Mouse (Mus musculus) neural tube, embryonic 14.5 days (tissue): ENCODE results near the gene Gm20388. TPM values are rescaled to one million over a fixed set of nuclear protein-coding genes. Genes with fewer than 3 reads are reported as not detected.

Experiments
- ATAC-seq: fragments of 200-750 bp; cut with Nextera tagmentation; 2 replicates; pipeline ENCODE4 v1.8.0; 2017; ENCODE audit warnings: low read depth, mild to moderate bottlenecking, moderate TSS enrichment, moderate library complexity
- H3K27ac ChIP-seq: fragments of 300-500 bp; sonication (generic); 2 replicates; pipeline ENCODE4 v1.5.1; 2014; ENCODE audit warnings: low read depth, mild to moderate bottlenecking, control low read depth, low read length, moderate library complexity, mixed read lengths
- H3K27me3 ChIP-seq: fragments of 300-500 bp; sonication (generic); 2 replicates; pipeline ENCODE4 v1.6.1; 2014; ENCODE audit warnings: low read length; ENCODE audit not compliant: control insufficient read depth, insufficient read depth
- H3K36me3 ChIP-seq: fragments of 300-500 bp; sonication (generic); 2 replicates; pipeline ENCODE4 v1.6.1; 2014; ENCODE audit warnings: low read length, mixed read lengths; ENCODE audit not compliant: control insufficient read depth, insufficient read depth
- H3K4me1 ChIP-seq: fragments of 300-500 bp; sonication (generic); 2 replicates; pipeline ENCODE4 v1.6.1; 2014; ENCODE audit warnings: low read length; ENCODE audit not compliant: control insufficient read depth, insufficient read depth
- H3K4me2 ChIP-seq: fragments of 300-500 bp; sonication (generic); 2 replicates; pipeline ENCODE4 v1.6.1; 2014; ENCODE audit warnings: mild to moderate bottlenecking, low read depth, low read length, control low read depth
- H3K4me3 ChIP-seq: fragments of 300-500 bp; sonication (generic); 2 replicates; pipeline ENCODE4 v1.5.1; 2014; ENCODE audit warnings: low read depth, low read length, control low read depth, mixed read lengths
- H3K9ac ChIP-seq: fragments of 300-500 bp; sonication (generic); replicated peaks from 2 replicates; pipeline ENCODE4 v1.6.1; 2014; ENCODE audit warnings: low read depth, mild to moderate bottlenecking, control low read depth, low read length, mixed read lengths
- H3K9me3 ChIP-seq: fragments of 300-500 bp; sonication (generic); 2 replicates; pipeline ENCODE4 v1.6.1; 2016; ENCODE audit warnings: low read length; ENCODE audit not compliant: control insufficient read depth
- WGBS: fragments of 180-500 bp; shearing (Covaris S2); extraction: QIAGEN DNeasy Blood & Tissue Kit; methylation state at CpG from one replicate; pipeline ENCODE4 v1.1.7; 2014; 5-methylcytosine and 5-hydroxymethylcytosine counted together
- polyA plus RNA-seq: library from polyadenylated mRNA; unstranded; fragments of >200 nt; fragmentation: Nextera tagmentation; extraction: Ambion mirVana; gene quantifications from 2 replicates; pipeline ENCODE4 v1.2.1, GENCODE M21; 2014

Gene Gm20388
- polyA plus RNA-seq, 1 experiment from 2014 or later, result 10.3 TPM

GRCm38 (mm10) chr8:121577751-121578675, 1667.4 kb downstream of the Gm20388 start:
- peaks cover 25% of the 10 kb centered on the region for H3K4me1 ChIP-seq
- H3K4me2 ChIP-seq, result peak overlapping the region; percentile 91
- ATAC-seq, result peak; percentile 50
- H3K9ac ChIP-seq, result peak overlapping the region; percentile 87
- H3K9me3 ChIP-seq, result no peaks in the 10 kb centered on the region
- H3K27me3 ChIP-seq, result no peaks in the 10 kb centered on the region
- H3K4me3 ChIP-seq, result peak overlapping the region; percentile 88
- H3K36me3 ChIP-seq, result no peaks in the 10 kb centered on the region
- H3K27ac ChIP-seq, result peak overlapping the region; percentile 72
- 2% methylated on average over 44 of the region's 44 CpGs for whole genome bisulfite sequencing

GRCm38 (mm10) chr8:121578676-121579451, 1668.2 kb downstream of the Gm20388 start, which contains the start of gene Fbxo31:
Gene Fbxo31 (minus strand): TSS chr8:121578806.
- peak within 1 kb of the TSS; percentile 91 for H3K4me2 ChIP-seq
- ATAC-seq, result peak; percentile 94
- peaks cover 25% of the 10 kb centered on the region for H3K4me1 ChIP-seq
- under 1% methylated on average over 62 of the region's 63 CpGs for WGBS
- H3K4me3 ChIP-seq, result peak within 1 kb of the TSS; percentile 88
- no peaks in the 10 kb centered on the region for H3K36me3 ChIP-seq
- peak within 1 kb of the TSS; percentile 72 for H3K27ac ChIP-seq
- peak within 1 kb of the TSS; percentile 87 for H3K9ac ChIP-seq
- no peaks in the 10 kb centered on the region for H3K27me3 ChIP-seq
- no peaks in the 10 kb centered on the region for H3K9me3 ChIP-seq

- H3K4me1 ChIP-seq, result peaks cover 19% of the 10 kb centered on the region
- H3K36me3 ChIP-seq, result no peaks in the 10 kb centered on the region
- H3K9ac ChIP-seq, result no peak overlapping the region
- H3K27me3 ChIP-seq, result no peaks in the 10 kb centered on the region
- H3K4me2 ChIP-seq, result no peak overlapping the region
- no peak overlapping the region for H3K27ac ChIP-seq
- 50% methylated on average over 9 of the region's 9 CpGs for WGBS
- no peak for ATAC-seq
- H3K9me3 ChIP-seq, result no peaks in the 10 kb centered on the region
- no peak overlapping the region for H3K4me3 ChIP-seq
These were observed 1669.8 kb downstream of the Gm20388 start for GRCm38 (mm10) chr8:121580465-121580864.

DNA sequence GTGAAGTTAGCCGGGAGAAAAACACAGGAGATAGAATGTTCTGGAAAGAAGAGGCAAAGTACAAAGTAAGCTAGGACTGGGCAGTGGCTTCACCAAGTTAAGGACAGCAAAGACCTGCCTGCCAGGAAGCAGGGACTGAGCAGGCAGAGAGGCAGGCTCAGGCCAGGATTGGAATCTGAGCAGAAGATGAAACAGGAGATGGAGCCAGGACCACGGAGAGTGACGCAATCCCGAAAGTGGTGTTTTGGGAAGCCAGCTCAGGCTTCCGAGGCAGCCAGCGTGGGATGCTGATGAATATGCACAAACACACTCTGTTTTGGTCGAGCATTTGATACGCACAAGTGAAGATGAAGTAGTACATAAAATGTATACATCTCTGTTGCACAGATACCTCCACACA, 1673.0 kb downstream of the Gm20388 start:
- H3K4me1 ChIP-seq, result no peaks in the 10 kb centered on the region
- H3K9me3 ChIP-seq, result no peaks in the 10 kb centered on the region
- H3K4me2 ChIP-seq, result no peak overlapping the region
- 62% methylated on average over 8 of the region's 8 CpGs for WGBS
- ATAC-seq, result no peak
- no peaks in the 10 kb centered on the region for H3K27me3 ChIP-seq
- H3K4me3 ChIP-seq, result no peak overlapping the region
- H3K27ac ChIP-seq, result no peak overlapping the region
- H3K36me3 ChIP-seq, result no peaks in the 10 kb centered on the region
- H3K9ac ChIP-seq, result no peak overlapping the region

DNA sequence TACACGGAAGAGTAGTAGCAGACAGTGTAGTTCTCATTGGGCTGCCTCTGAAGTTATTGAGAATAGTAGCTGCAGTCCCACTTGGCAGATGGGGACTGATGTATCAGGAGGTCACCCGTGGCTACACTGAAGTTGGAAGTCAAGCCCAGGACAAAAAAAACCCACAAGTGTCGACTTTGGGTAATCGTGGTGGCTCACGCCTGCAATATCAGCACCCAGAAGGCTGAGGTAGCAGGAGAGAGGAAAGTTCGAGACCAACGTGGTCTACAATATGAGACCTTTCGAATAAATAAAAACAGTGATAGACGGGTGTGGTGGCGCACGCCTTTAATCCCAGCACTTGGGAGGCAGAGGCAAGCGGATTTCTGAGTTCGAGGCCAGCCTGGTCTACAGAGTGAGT, 1674.1 kb downstream of the Gm20388 start:
- Histone ChIP-seq H3K27me3 (no peaks in the 10 kb centered on the region), H3K36me3 (no peaks in the 10 kb centered on the region), H3K4me2 (peak overlapping the region; percentile 49), H3K27ac (0 out of 2 replicates have a peak overlapping the region, but pooled peaks have one; percentile 44), H3K9ac (peak overlapping the region; percentile 56; the same call in 1 of the 2 replicates), H3K4me1 (peaks cover 3% of the 10 kb centered on the region; the same call in 1 of the 2 replicates), H3K4me3 (peak overlapping the region; percentile 57), H3K9me3 (no peaks in the 10 kb centered on the region)
- WGBS, result 49% methylated on average over 12 of the region's 13 CpGs
- ATAC-seq, result no peak

- Histone ChIP-seq H3K9ac (peak overlapping the region; percentile 56), H3K36me3 (no peaks in the 10 kb centered on the region), H3K27me3 (no peaks in the 10 kb centered on the region), H3K9me3 (no peaks in the 10 kb centered on the region), H3K4me2 (peak overlapping the region; percentile 50), H3K4me3 (peak overlapping the region; percentile 57), H3K27ac (peak overlapping the region; percentile 44), H3K4me1 (peaks cover 6% of the 10 kb centered on the region; the same call in 1 of the 2 replicates)
- WGBS, result 1% methylated on average over 47 of the region's 47 CpGs
- peak; percentile 94 for ATAC-seq
These were observed 1674.7 kb downstream of the Gm20388 start for GRCm38 (mm10) chr8:121585159-121585825.

GRCm38 (mm10) chr8:121588750-121589149, 1678.1 kb downstream of the Gm20388 start:
- 90% methylated on average over 4 of the region's 4 CpGs for WGBS
- no peak for ATAC-seq
- no peak overlapping the region for H3K27ac ChIP-seq
- H3K36me3 ChIP-seq, result peaks cover 4% of the 10 kb centered on the region; the same call in 1 of the 2 replicates
- H3K4me3 ChIP-seq, result no peak overlapping the region
- H3K9ac ChIP-seq, result no peak overlapping the region
- no peak overlapping the region for H3K4me2 ChIP-seq
- peaks cover 20% of the 10 kb centered on the region for H3K4me1 ChIP-seq
- H3K9me3 ChIP-seq, result no peaks in the 10 kb centered on the region
- no peaks in the 10 kb centered on the region for H3K27me3 ChIP-seq

GRCm38 (mm10) chr8:121589205-121589726, 1678.6 kb downstream of the Gm20388 start:
- H3K4me3 ChIP-seq, result no peak overlapping the region
- H3K9me3 ChIP-seq, result no peaks in the 10 kb centered on the region
- peak overlapping the region; percentile 78 for H3K27ac ChIP-seq
- peaks cover 20% of the 10 kb centered on the region for H3K4me1 ChIP-seq
- H3K36me3 ChIP-seq, result peaks cover 7% of the 10 kb centered on the region
- peak overlapping the region; percentile 88; the same call in 1 of the 2 replicates for H3K9ac ChIP-seq
- 41% methylated on average over 2 of the region's 2 CpGs for WGBS
- no peak for ATAC-seq
- no peaks in the 10 kb centered on the region for H3K27me3 ChIP-seq
- H3K4me2 ChIP-seq, result no peak overlapping the region
